Mouse (Mus musculus) adrenal gland, adult 18-20 months (tissue): ENCODE data around the gene Prkcb. TPM values are rescaled to one million over a fixed set of nuclear protein-coding genes. Genes with fewer than 3 reads are reported as not detected.
A peak's percentile ranks its signal among the peaks of the same experiment; 100 is the strongest.
"Not testable (repeated sequence)": the region's sequence is repeated elsewhere in the genome, so short reads cannot be mapped to it uniquely, and the experiment has no call there.

Experiments used
- DNase-seq, 2 experiments: peaks; one replicate each; pipeline ENCODE4 v3.0.0; 2021 to 2022; ENCODE audit warnings: low spot score in 2 of 2
- long read RNA-seq, 2 experiments: library from polyadenylated mRNA; stranded (forward); transcript quantifications; one replicate each; pipeline ENCODE4 v2.0.0; 2021
- total RNA-seq, 2 experiments: library from RNA; stranded (reverse); gene quantifications; 1 replicate in 1 of 2; 2 replicates in 1 of 2; pipeline ENCODE4 v1.2.3; 2021

The Prkcb gene
- total RNA-seq, result 10 to 100 TPM; 12.4 to 18.9 TPM
- long read RNA-seq, experiment 1, transcript Prkcb-202 (17 exons, 2,911 nt), result major isoform, 18 of 20 reads
- long read RNA-seq, experiment 1, partial matches to known transcripts, result 0 of 20 reads
- long read RNA-seq, experiment 1, other reads (novel, unspliced or antisense), result 2 of 20 reads
- long read RNA-seq, experiment 2, transcript Prkcb-202 (17 exons, 2,911 nt), result major isoform, 24 of 35 reads
- long read RNA-seq, experiment 2, partial matches to known transcripts, result 5 of 35 reads
- long read RNA-seq, experiment 2, other reads (novel, unspliced or antisense), result 3 of 35 reads

- peak; percentile 32 to 51 for DNase-seq
These were observed at the start of gene Prkcb for GRCm38 (mm10) chr7:122288605-122289242. Gene Prkcb, plus strand, starts transcription at chr7:122288751.

GRCm38 (mm10) chr7:122238939-122239338, 49.6 kb upstream of the Prkcb start:
- DNase-seq, result no peak

- DNase-seq, result no peak
These were observed 48.0 kb upstream of the Prkcb start for GRCm38 (mm10) chr7:122240413-122241119.

- DNase-seq, result peak in 1 of 2 experiments; percentile 7
These were observed 46.3 kb upstream of the Prkcb start for GRCm38 (mm10) chr7:122242260-122242659.

- DNase-seq, result not testable (repeated sequence)
These were observed 45.8 kb upstream of the Prkcb start for GRCm38 (mm10) chr7:122242744-122243143.

- DNase-seq, result no peak
These were observed 44.4 kb upstream of the Prkcb start for GRCm38 (mm10) chr7:122244166-122244565.

GRCm38 (mm10) chr7:122244584-122244983, 44.0 kb upstream of the Prkcb start:
- DNase-seq, result no peak

- DNase-seq, result no peak
These were observed 42.6 kb upstream of the Prkcb start for GRCm38 (mm10) chr7:122245976-122246375.

- no peak for DNase-seq
These were observed 41.2 kb upstream of the Prkcb start for GRCm38 (mm10) chr7:122247254-122247864.

GRCm38 (mm10) chr7:122249321-122249821, 39.2 kb upstream of the Prkcb start:
- no peak for DNase-seq

- DNase-seq, result peak; percentile 60 to 72
These were observed 37.1 kb upstream of the Prkcb start for GRCm38 (mm10) chr7:122251197-122252011.

- no peak for DNase-seq
These were observed 31.8 kb upstream of the Prkcb start for GRCm38 (mm10) chr7:122256722-122257121.

- no peak for DNase-seq
These were observed 30.0 kb upstream of the Prkcb start for GRCm38 (mm10) chr7:122258521-122258920.

- DNase-seq, result no peak
These were observed 28.4 kb upstream of the Prkcb start for GRCm38 (mm10) chr7:122260055-122260602.

GRCm38 (mm10) chr7:122268983-122269486, 19.5 kb upstream of the Prkcb start:
- DNase-seq, result no peak

GRCm38 (mm10) chr7:122272334-122272733, 16.2 kb upstream of the Prkcb start:
- DNase-seq, result no peak

GRCm38 (mm10) chr7:122279580-122279979, 9.0 kb upstream of the Prkcb start:
- DNase-seq, result no peak

- no peak for DNase-seq
These were observed 8.2 kb upstream of the Prkcb start for GRCm38 (mm10) chr7:122280334-122280733.

- DNase-seq, result no peak
These were observed 6.0 kb upstream of the Prkcb start for GRCm38 (mm10) chr7:122282584-122282983.

GRCm38 (mm10) chr7:122287217-122287616, 1.3 kb upstream of the Prkcb start:
- DNase-seq, result no peak
